Mouse (Mus musculus): ENCODE results near the gene Srebf2.

- TF ChIP-seq EP300 (IDR thresholded peaks at IDR 0.05; ENCODE audit: insufficient read depth, low read depth, low read length), result no peak
- no peak for TF ChIP-seq CTCF (IDR thresholded peaks at IDR 0.05; ENCODE audit: low read depth, low read length)
These were observed 20.5 kb downstream of the Srebf2 start for GRCm38 (mm10) chr15:82167201-82168168.

Measured in ES-Bruce4 (cell line).